Mouse (Mus musculus) skeletal muscle tissue, adult 2 months (tissue): ENCODE measurements at regions not wholly inside any gene's neighbourhood (a gene's known extent, or its start where the extent isn't known, plus 50 kb on each side); places are given as distances from the start of the nearest gene placed in this dataset.

Experiments
- DNase-seq: peaks from one replicate; pipeline ENCODE4 v3.0.0-alpha.2; 2012; ENCODE audit warnings: low read depth, low spot score

- no peak for DNase-seq
These were observed 113.4 kb upstream of the C1qtnf3 start for GRCm38 (mm10) chr15:10838584-10839288.

DNA sequence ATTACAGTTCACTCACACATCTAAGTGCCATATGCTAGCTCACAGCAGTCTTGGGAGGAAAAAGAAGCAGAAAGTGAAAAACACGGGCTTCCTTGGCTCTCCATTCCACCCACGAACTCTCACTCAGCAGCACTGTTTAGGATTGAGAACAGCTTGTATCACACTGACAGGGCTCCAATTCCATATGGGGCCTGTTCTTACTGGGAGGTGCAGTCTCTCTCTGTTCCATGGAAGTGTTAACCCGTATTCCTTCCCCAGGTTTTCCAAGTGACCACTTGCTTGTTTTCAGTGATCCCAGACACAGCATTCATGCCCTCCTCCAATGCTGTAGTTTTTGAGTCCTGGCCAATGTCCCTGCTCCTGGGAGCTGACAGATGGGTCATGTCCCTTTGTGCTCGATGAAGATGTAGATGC is 111.5 kb upstream of the C1qtnf3 start:
- DNase-seq = no peak

DNA sequence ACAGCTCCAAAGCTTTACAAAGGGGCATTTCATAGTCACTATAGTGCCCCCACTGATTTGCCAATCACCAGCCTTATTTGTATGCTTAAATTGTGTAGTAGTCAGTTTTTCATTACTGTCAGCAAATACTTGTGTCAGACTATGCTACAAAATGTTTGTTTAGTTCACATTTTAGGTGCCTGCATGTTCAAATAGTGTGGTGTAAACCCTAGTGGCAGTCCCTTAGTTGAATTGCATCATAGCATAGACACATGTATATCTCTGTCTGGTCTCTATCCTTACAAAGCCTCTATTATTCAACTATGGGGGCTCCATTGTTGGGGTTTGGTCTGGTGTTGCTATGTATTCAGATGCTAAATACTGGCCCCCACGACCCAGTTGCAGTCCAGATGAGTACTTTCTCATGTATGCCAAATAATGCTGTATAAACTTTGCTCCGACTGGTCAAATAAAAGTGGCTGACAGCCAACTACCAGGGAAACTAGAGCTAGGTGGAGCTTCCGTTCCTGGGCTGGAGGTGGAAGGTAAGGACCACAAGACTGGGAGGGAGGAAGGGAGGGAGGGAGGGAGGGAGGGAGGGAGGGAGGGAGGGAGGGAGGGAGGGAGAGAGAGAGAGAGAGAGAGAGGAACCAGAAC is 109.0 kb upstream of the C1qtnf3 start:
- no peak for DNase-seq

- DNase-seq = no peak
These were observed 105.4 kb upstream of the C1qtnf3 start for GRCm38 (mm10) chr15:10846722-10847121.

GRCm38 (mm10) chr15:10864004-10864775 is 87.9 kb upstream of the C1qtnf3 start:
- no peak for DNase-seq

DNA sequence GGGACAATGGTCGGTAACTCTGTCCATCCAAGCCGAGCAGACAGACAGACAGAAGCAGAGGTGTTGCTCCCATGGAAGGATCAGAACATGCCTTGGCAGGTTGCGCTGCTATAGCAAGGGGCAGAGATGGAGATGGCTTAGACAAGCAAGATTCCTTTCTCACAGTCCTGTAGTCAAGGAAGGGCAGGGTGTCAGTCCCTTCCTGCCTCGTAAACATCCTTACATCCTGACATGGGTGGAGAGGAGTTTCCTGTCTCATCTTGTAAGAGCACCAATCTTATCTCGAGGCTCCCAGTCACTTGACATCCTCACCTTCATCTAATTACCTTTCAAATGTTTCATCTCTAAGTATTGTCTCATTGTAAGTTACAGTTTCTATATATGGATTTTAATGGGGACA is 87.0 kb upstream of the C1qtnf3 start:
- no peak for DNase-seq

DNA sequence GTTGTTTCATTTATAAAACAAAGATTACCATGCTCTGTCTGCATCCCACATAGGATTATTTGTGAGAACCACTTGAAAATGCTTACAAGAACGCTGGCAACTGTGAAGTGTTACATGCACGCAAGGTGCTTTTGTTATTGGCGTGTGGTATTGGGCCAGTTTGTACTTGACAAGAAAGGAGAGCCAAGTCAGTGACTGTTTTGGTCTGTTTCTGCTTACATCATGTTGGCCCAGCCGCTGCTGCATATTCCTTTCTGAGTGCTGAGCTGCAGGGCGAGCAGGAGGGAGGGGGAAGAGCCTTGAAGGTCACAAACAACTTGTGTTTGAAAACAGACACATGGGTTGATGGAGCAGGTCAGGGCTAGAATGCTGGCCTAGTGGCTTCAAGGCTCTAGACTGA is 85.3 kb upstream of the C1qtnf3 start:
- peak; percentile 74 for DNase-seq

GRCm38 (mm10) chr15:10868115-10868514 is 84.0 kb upstream of the C1qtnf3 start:
- DNase-seq = no peak

- no peak for DNase-seq
These were observed 83.2 kb upstream of the C1qtnf3 start for GRCm38 (mm10) chr15:10868716-10869585.

- no peak for DNase-seq
These were observed 82.3 kb upstream of the C1qtnf3 start for GRCm38 (mm10) chr15:10869879-10870278.

DNA sequence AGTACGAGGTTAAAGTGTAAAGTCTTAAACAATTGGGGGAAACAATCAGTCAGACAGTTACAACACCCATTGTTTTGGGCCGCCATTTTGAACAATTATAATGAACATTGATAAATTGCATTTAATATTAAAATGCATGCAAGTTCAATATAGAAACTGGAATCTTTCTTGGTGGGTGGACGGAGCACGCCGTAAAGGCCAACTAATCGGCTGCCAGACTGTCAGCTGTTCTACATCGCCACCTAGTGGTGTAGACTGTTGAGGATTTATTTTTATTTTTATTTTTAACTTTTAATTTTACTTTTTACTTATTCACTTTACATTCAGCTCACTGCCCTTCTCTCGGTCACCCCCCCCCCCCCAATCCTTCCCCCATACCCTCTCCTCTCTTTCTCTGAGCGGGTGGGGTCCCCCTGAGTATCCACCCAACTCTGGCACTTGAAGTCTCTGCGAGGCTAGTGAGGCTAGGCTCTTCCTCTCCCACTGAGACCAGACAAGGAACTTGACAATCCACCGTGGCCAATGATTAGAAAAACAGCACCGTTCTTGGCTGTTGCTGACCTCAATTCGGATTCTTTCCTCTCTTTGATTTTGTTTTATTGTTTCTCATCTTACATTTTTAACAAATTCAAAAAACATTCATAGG is 79.7 kb upstream of the C1qtnf3 start:
- DNase-seq = no peak

- no peak for DNase-seq
These were observed 75.8 kb upstream of the C1qtnf3 start for GRCm38 (mm10) chr15:10876328-10876727.

- no peak for DNase-seq
These were observed 70.4 kb upstream of the C1qtnf3 start for GRCm38 (mm10) chr15:10881726-10882125.

- no peak for DNase-seq
These were observed 64.1 kb upstream of the C1qtnf3 start for GRCm38 (mm10) chr15:10887990-10888389.

DNA sequence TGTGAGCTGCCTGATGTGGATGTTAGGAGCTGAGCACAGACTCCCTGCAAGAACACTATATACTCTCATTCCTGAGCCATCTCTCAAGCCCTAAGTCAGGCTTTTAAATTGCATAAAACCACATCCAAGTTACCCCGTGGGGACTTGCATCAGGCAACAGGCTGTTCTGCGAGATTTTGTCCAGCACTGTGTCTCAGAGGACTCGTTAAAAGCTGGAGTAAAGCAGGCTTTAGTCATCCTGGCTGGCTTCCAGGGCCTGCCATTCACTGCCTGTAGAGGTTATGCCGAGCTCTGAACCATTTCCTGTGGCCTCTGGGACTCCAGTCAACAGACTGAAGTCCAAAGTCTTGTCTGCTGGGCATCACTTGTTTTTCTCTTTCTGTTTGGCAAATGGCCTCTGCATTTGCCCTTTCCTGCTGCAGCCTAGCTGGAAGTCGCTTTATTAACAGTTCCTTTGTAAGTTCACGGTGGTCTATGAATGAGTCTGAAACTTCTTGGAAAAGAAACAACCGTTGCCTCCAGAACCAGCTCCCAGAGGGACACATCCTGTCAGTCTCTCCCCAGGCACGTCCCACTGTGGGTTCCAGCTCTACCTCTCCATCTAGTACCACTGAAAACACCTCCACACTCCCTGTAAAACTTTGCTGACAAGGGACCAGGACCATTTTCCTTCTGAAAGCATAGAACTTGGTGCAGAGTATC is 61.8 kb upstream of the C1qtnf3 start:
- peak; percentile 93 for DNase-seq

DNA sequence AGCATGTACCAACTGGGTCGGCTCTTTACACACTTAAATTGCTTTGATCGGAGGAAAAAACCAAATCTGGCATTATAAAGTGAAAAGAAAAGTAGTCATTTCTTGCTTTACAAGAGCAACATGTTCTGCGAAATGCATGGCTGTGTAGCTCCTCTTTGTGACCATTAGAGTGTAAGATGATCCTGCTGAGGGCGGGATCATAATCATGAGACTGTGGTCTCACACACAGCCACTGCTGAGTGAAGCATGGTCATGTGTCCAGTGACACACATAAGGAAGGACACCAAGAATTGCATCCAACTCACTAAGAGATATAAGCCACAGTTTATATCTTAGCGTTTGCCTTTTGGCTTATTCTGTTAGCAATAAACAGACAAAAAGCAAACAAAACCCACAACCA is 53.8 kb upstream of the C1qtnf3 start:
- DNase-seq = no peak

- no peak for DNase-seq
These were observed 53.2 kb upstream of the C1qtnf3 start for GRCm38 (mm10) chr15:10898715-10899486.

- no peak for DNase-seq
These were observed 52.2 kb upstream of the C1qtnf3 start for GRCm38 (mm10) chr15:10899904-10900303.

- no peak for DNase-seq
These were observed 51.1 kb upstream of the C1qtnf3 start for GRCm38 (mm10) chr15:10901075-10901474.

DNA sequence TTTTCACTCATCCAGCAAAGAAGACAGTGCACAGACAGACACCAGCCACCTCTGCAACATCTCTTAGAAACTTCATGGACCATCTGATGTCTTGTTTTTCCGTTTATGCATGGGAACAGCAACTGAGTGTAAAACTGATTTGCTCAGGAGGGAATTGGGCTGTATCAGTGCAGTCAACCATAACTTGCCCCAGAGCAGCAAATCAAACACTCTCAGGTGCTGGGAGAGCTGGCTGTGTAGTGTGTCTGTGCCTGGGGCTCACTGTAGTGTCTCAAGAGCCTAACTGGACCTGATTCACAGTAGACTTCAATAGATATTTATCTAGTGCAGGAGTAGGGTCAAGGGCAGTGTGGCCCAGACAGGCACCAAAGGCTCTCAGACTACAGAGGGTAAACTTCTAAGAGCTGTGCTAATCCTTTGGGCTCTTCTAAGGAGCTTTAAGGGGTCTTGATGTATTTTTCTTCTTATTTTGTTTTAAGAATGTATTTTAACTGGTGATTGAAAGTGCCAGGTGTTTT is 50.3 kb upstream of the C1qtnf3 start:
- DNase-seq = no peak
